Comparison of ENCODE assay signal across 23 mouse cellular contexts in genomic region chr13:9198106-9198505, GRCm38 (mm10).
"Had no signal": no experiment of that assay in that cellular context is flagged by ENCODE, and none has a peak within 500 bp of the region (broad histone marks: within the 10 kb centered on the region; RNA-seq: fewer than 3 reads in every experiment).

No protein-coding gene starts in this region.

- H3K27ac ChIP-seq: liver, embryonic 13.5 days; liver, embryonic 15.5 days; lung, embryonic 15.5 days; macrophage; midbrain, embryonic 10.5 days; midbrain, embryonic 12.5 days; neural tube, embryonic 13.5 days; neural tube, embryonic 15.5 days had no signal

- H3K9ac ChIP-seq: liver, embryonic 13.5 days; liver, embryonic 15.5 days; liver, postnatal 0 days; lung, embryonic 15.5 days; midbrain, embryonic 12.5 days; neural tube, embryonic 13.5 days; neural tube, embryonic 15.5 days had no signal

- DNase-seq: liver, embryonic 13.5 days; liver, postnatal 0 days; lung, adult 2 months; lung, postnatal 14 days; lung, postnatal 36 days; midbrain, embryonic 14.5 days; retina, postnatal 1 day; right cerebral cortex, adult 18-20 months; right cerebral cortex, postnatal 25 days; right cerebral cortex, postnatal 4 days; thymus, adult 18-20 months; thymus, postnatal 14 days; thymus, postnatal 36 days had no signal

- H3K4me3 ChIP-seq: liver, embryonic 13.5 days; liver, embryonic 15.5 days; lung, embryonic 15.5 days; megakaryocyte, embryonic 14.5 days; midbrain, embryonic 12.5 days; myocyte; neural tube, embryonic 13.5 days; neural tube, embryonic 15.5 days had no signal

- H3K4me1 ChIP-seq: liver, embryonic 15.5 days; neural tube, embryonic 15.5 days had no signal

- ATAC-seq: liver, postnatal 0 days; lung, postnatal 0 days had no signal

- H3K9me3 ChIP-seq: liver, embryonic 13.5 days; liver, embryonic 15.5 days; lung, embryonic 15.5 days; midbrain, embryonic 12.5 days; neural tube, embryonic 13.5 days; neural tube, embryonic 15.5 days had no signal

- H3K27me3 ChIP-seq: liver, embryonic 13.5 days; liver, embryonic 15.5 days; lung, embryonic 15.5 days; midbrain, embryonic 12.5 days; neural tube, embryonic 15.5 days had no signal

- H3K36me3 ChIP-seq: liver, embryonic 13.5 days; liver, embryonic 15.5 days; lung, embryonic 15.5 days; midbrain, embryonic 10.5 days; midbrain, embryonic 12.5 days; neural tube, embryonic 13.5 days; neural tube, embryonic 15.5 days had no signal
